Mouse (Mus musculus) naive thymus-derived CD4-positive, alpha-beta T cell, adult 2 months (primary cell): ENCODE measurements around the gene Per1.
A peak's percentile ranks its signal among the peaks of the same experiment; 100 is the strongest.

Source experiments
- DNase-seq: peaks from one replicate; pipeline ENCODE4 v3.0.0-alpha.2; 2011; ENCODE audit warnings: low read depth

Gene Per1

DNA sequence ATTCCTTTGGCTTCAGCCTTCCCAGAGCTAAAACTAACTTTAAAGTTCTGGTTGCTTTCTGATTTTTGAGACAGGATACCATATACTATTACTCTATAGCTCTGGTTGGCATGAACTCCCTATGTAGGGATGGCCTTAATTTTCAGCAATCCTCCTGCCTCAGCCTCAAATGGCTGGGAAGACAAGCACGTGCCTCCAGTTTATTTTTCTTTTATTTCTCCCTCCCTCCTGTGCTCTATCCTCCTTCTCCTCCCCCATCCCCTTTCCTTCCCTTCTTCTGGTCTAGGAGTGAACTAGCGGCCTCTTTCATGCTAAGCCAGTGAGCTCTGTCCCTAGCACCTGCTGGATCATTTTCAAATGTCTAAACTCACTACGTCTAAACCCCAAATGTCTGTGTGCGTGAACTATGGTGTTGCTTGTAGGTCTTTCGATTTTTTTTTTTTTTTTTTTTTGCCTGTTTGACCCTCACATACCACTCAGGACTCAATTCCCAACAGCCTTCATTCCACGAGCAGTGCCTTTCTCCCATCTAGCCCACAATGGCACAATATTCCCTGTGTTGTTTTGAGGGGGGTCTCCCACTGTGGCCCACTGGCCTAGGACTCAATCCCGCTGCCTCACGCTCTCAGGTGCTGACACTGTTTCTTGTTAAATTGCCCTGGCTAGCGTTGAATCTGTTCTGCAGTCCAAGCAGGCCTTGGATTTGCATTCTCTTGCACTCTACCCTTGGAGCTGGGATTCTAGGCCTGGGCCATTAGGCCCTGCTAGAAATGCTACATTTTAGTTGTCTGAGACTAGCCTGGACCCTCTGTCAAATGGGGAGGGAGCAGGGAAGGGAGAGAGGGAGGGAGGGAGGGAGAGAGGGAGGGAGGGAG lies 30.5 kb upstream of the Per1 start:
- DNase-seq: no peak

GRCm38 (mm10) chr11:69065394-69065925 lies 29.6 kb upstream of the Per1 start:
- DNase-seq: no peak

DNA sequence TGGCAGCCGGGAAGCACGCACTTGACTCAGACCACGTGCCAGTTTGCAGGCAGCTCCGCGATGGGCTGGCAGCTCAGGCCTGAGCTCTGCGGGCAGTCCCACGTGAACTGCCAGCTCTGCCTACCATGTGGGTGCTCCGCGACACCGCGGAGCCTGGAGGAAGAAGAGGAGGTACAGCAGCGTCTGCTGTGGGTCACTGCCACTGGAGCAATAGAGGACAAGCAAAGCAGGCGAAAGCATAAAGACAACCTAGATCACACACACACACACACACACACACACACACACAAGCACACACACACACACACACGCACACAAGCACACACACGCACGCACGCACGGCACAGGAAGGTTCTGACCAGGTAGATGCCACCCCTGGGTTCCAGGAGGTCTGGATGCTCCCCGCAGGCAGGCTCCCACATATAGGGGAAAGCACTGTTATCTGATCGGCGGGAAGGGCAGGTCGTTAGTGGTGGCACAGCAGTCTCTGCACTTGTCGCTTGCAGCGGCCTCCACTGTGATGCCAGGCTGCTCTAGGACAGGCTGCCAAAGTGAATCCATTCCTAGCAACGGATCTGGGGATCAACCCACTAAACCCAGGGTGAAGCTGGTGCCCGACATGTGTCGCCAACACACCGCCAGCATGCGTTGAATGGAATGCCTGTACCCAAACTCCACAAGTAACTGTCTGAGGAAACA lies 28.7 kb upstream of the Per1 start:
- peak; percentile 70 for DNase-seq

- DNase-seq: peak; percentile 93
These were observed 28.1 kb upstream of the Per1 start for GRCm38 (mm10) chr11:69066956-69067355.

- no peak for DNase-seq
These were observed 27.4 kb upstream of the Per1 start for GRCm38 (mm10) chr11:69067601-69068000.

- DNase-seq: no peak
These were observed 24.9 kb upstream of the Per1 start for GRCm38 (mm10) chr11:69070093-69070492.

DNA sequence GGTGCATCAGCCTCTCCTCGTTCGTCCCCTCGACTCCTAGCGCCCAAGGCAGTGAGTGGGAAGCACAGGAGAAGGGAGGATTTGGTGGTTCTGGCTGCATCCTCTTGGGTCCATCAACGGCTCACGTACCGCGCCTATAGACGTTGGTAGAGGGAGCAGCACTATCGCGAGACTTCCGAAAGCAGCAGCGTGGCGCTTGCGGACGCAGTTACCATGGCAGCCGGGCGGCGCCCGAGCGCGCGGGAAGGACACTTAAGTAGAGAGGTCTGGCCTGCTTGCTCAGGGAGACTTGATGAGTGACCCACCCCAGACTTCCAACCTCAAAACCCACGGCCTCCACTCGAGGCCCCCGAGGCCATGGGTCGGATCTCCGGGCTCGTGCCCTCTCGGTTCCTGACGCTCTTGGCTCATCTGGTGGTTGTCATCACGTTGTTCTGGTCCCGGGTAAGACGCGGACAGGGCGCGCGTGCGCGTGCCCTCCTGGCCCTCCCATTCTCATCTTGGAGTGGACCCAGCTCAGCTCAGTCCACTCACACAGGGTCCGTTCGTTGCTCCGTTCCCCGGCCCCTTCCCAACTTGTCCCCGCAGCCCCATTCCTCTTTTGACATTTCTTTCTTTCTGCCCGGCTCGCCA lies 24.3 kb upstream of the Per1 start, which contains the start of gene Tmem107:
TSS of gene Tmem107 (plus strand) at position 217 of the 633 bp plus-strand sequence.
- DNase-seq: peak; percentile 96

GRCm38 (mm10) chr11:69071262-69071661 lies 23.8 kb upstream of the Per1 start:
- no peak for DNase-seq

DNA sequence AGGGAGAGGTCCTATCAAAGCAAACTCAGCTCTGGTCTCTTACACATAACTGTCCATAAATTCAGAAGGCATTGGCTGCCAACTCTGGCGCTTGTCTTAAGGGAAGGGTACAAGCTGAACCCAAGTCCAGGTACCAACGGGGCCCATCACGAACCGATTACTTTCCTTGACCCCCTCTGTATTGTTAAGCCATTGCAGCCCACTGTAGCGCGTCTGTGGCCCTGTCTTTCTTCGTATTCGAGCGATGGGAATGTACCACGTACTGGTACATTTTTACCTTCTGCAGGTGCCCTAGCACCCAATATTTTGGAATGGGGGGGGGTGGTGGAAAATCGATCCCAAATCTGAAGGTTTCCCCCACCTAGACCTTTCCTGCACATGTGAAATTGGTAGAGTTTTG lies 22.8 kb upstream of the Per1 start:
- no peak for DNase-seq

GRCm38 (mm10) chr11:69072666-69073064 lies 22.4 kb upstream of the Per1 start:
- DNase-seq: no peak

DNA sequence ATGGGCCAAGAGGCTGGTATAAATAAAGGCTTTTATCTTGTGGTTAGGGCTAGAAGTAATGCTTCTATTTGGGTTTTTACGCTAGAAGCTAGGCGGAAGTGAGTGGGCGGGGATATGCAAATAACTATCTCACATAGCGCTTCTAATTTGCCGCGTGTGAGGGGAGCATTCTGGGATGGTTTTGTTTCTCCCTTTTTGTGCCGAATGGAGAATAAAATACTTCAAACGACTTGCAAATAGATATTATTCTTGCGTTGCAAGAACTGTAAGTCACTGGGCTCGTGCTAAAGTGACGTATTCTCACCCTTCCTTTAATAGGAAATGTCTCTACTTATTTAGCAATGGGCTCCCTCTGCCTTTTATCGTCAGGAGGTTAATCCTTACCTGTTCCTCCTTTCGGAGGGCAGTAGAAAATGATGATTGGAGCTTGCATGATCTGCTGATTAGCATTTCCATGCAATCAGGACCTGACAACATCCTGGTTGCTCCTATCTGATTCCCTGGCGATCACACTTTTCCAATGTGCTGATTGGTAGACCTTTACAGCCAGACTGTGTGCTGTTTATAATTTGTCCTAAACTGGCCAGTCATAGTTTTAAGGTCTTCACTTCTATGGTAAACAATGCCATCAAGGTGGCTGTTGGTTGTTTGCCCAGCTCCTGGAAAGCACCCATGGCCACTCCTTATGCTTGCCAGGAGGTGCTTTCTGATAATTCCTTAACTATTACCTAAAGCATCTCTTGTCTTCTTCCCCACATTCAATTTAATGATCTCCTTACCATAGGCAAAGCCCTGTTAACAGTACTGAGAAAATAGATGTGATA lies 21.7 kb upstream of the Per1 start:
- DNase-seq: peak; percentile 99

- DNase-seq: no peak
These were observed 20.9 kb upstream of the Per1 start for GRCm38 (mm10) chr11:69073951-69074775.

DNA sequence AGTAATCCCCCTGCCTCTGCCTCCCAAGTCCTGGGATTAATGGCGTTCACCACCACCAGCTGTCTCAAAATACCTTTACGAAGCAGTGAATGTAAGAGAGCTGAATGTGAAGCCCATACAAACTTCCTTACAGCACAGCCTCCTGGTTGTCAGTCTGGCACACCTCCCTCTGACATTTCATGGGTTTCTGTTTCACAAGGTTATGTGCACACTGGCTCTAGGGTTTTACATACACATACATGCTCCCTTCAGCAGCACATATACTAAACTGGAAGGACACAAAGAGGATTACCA lies 20.3 kb upstream of the Per1 start:
- DNase-seq: no peak

- no peak for DNase-seq
These were observed 19.1 kb upstream of the Per1 start for GRCm38 (mm10) chr11:69075764-69076479.

DNA sequence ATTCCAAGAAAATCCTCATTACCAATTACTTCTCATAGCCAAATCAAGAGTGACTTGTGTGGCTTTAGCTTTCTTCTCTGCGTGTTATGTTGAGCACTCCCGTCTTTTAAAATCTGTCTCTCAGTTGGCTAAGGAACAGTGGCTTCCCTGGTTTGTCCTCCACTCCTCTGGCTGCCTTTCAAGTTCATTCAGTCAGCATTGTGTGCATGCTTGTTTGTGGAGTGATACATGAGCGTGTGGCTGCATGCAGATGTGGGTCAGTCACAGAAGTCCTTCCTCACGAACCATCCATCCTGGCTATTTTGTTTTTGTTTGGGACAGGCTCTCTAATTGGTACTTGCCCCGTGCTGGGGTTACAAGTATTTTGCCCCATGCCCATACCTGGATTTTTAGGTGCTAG lies 18.4 kb upstream of the Per1 start:
- no peak for DNase-seq

GRCm38 (mm10) chr11:69077316-69077715 lies 17.7 kb upstream of the Per1 start:
- no peak for DNase-seq

DNA sequence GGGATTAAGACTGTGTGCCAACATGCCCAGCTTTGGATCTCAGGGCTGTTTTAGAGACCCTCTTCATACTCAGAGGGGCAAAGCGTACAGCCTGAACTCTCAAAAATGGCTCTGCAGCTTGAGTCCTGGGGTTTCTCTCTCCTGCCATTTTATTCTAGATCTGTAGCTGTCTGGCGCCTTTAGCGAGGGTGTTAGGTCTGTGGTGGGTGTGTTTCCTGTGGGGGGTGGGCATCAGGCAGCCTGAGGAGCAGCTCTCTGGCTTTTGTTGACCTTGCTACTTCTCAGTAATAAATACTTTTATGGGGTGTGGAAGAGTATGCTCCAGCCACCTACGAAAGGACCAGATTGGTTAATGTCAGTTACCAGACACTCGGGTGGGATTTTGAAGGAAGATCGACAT lies 17.0 kb upstream of the Per1 start:
- no peak for DNase-seq

GRCm38 (mm10) chr11:69078805-69079438 lies 16.1 kb upstream of the Per1 start:
- DNase-seq: no peak

DNA sequence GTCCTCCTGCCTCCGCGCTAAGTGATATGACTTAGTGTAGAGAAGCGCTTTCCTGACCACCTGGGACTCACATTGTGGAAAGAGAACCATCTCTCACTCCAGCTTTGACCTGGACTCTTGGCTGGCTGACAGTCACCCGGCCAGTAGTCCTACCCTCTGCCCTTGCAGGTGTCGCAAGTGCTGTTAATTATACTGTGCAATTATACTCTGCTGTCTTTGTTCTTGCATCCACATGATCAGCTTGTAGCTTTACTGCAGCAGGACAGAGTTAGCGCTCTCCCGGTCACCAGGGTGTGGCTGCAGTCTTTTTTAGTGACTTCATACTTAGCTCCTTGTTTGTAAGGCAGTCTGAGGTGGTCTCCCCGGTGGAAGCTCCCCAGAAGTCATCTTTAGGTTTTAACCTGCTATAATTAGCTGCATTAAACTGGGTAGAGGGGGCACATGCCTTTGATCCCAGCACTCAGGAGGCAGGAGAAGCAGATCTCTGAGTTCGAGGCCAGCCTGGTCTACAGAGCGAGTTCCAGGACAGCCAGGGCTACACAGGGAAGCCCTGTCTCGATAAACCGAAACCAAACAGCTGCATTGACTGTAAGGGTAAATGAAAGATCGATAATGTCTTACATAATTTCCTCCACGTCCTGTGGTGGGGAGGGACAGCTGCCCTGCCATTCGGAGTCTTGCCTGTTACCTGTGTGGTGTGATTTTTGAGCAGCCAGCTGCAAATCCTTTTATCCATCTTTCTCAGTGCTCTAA lies 14.7 kb upstream of the Per1 start:
- no peak for DNase-seq
